Mouse (Mus musculus): ENCODE data around the gene Tagap. TPM values are rescaled to one million over a fixed set of nuclear protein-coding genes. Genes with fewer than 3 reads are reported as not detected.

The Tagap gene
- 11.0 and 12.7 TPM in 2 replicates for total RNA-seq (2017)

- peak; percentile 76 to 82 for ATAC-seq (replicated peaks in 1 of 2; ENCODE audit: insufficient read depth in 1 of 2, low FRiP score in 2 of 2, low TSS enrichment in 1 of 2, low read depth in 1 of 2, poor library complexity in 2 of 2, severe bottlenecking in 2 of 2)
These were observed at the start of gene Tagap for GRCm38 (mm10) chr17:7925413-7926160. Gene Tagap (plus strand): TSS chr17:7926000.

- ATAC-seq (replicated peaks in 1 of 2; ENCODE audit: insufficient read depth in 1 of 2, low FRiP score in 2 of 2, low TSS enrichment in 1 of 2, low read depth in 1 of 2, poor library complexity in 2 of 2, severe bottlenecking in 2 of 2), result no peak
These were observed 49.3 kb upstream of the Tagap start for GRCm38 (mm10) chr17:7876541-7876940.

- no peak for ATAC-seq (replicated peaks in 1 of 2; ENCODE audit: insufficient read depth in 1 of 2, low FRiP score in 2 of 2, low TSS enrichment in 1 of 2, low read depth in 1 of 2, poor library complexity in 2 of 2, severe bottlenecking in 2 of 2)
These were observed 48.5 kb upstream of the Tagap start for GRCm38 (mm10) chr17:7877191-7877764.

- ATAC-seq (replicated peaks in 1 of 2; ENCODE audit: insufficient read depth in 1 of 2, low FRiP score in 2 of 2, low TSS enrichment in 1 of 2, low read depth in 1 of 2, poor library complexity in 2 of 2, severe bottlenecking in 2 of 2), result 0 out of 4 replicates have a peak, but pooled peaks of 1 of the 2 experiments have one; percentile 33
These were observed 47.9 kb upstream of the Tagap start for GRCm38 (mm10) chr17:7877878-7878277.

- no peak for ATAC-seq (replicated peaks in 1 of 2; ENCODE audit: insufficient read depth in 1 of 2, low FRiP score in 2 of 2, low TSS enrichment in 1 of 2, low read depth in 1 of 2, poor library complexity in 2 of 2, severe bottlenecking in 2 of 2)
These were observed 46.3 kb upstream of the Tagap start for GRCm38 (mm10) chr17:7879529-7879928.

- no peak for ATAC-seq (replicated peaks in 1 of 2; ENCODE audit: insufficient read depth in 1 of 2, low FRiP score in 2 of 2, low TSS enrichment in 1 of 2, low read depth in 1 of 2, poor library complexity in 2 of 2, severe bottlenecking in 2 of 2)
These were observed 42.7 kb upstream of the Tagap start for GRCm38 (mm10) chr17:7883126-7883525.

GRCm38 (mm10) chr17:7884606-7885005, 41.2 kb upstream of the Tagap start:
- no peak for ATAC-seq (replicated peaks in 1 of 2; ENCODE audit: insufficient read depth in 1 of 2, low FRiP score in 2 of 2, low TSS enrichment in 1 of 2, low read depth in 1 of 2, poor library complexity in 2 of 2, severe bottlenecking in 2 of 2)

GRCm38 (mm10) chr17:7887071-7887815, 38.6 kb upstream of the Tagap start:
- ATAC-seq (replicated peaks in 1 of 2; ENCODE audit: insufficient read depth in 1 of 2, low FRiP score in 2 of 2, low TSS enrichment in 1 of 2, low read depth in 1 of 2, poor library complexity in 2 of 2, severe bottlenecking in 2 of 2), result no peak

- no peak for ATAC-seq (replicated peaks in 1 of 2; ENCODE audit: insufficient read depth in 1 of 2, low FRiP score in 2 of 2, low TSS enrichment in 1 of 2, low read depth in 1 of 2, poor library complexity in 2 of 2, severe bottlenecking in 2 of 2)
These were observed 37.5 kb upstream of the Tagap start for GRCm38 (mm10) chr17:7888291-7888690.

- peak; percentile 87 to 96 for ATAC-seq (replicated peaks in 1 of 2; ENCODE audit: insufficient read depth in 1 of 2, low FRiP score in 2 of 2, low TSS enrichment in 1 of 2, low read depth in 1 of 2, poor library complexity in 2 of 2, severe bottlenecking in 2 of 2)
These were observed 36.8 kb upstream of the Tagap start for GRCm38 (mm10) chr17:7889026-7889425.

- ATAC-seq (replicated peaks in 1 of 2; ENCODE audit: insufficient read depth in 1 of 2, low FRiP score in 2 of 2, low TSS enrichment in 1 of 2, low read depth in 1 of 2, poor library complexity in 2 of 2, severe bottlenecking in 2 of 2), result peak; percentile 41 to 44; a peak in 3 of 4 replicates
These were observed 33.1 kb upstream of the Tagap start for GRCm38 (mm10) chr17:7892676-7893075.

GRCm38 (mm10) chr17:7894094-7894493, 31.7 kb upstream of the Tagap start:
- ATAC-seq (replicated peaks in 1 of 2; ENCODE audit: insufficient read depth in 1 of 2, low FRiP score in 2 of 2, low TSS enrichment in 1 of 2, low read depth in 1 of 2, poor library complexity in 2 of 2, severe bottlenecking in 2 of 2), result no peak

GRCm38 (mm10) chr17:7896047-7896635, 29.7 kb upstream of the Tagap start:
- no peak for ATAC-seq (replicated peaks in 1 of 2; ENCODE audit: insufficient read depth in 1 of 2, low FRiP score in 2 of 2, low TSS enrichment in 1 of 2, low read depth in 1 of 2, poor library complexity in 2 of 2, severe bottlenecking in 2 of 2)

- peak; percentile 6 to 62; a peak in 2 of 4 replicates for ATAC-seq (replicated peaks in 1 of 2; ENCODE audit: insufficient read depth in 1 of 2, low FRiP score in 2 of 2, low TSS enrichment in 1 of 2, low read depth in 1 of 2, poor library complexity in 2 of 2, severe bottlenecking in 2 of 2)
These were observed 28.7 kb upstream of the Tagap start for GRCm38 (mm10) chr17:7897120-7897519.

- no peak for ATAC-seq (replicated peaks in 1 of 2; ENCODE audit: insufficient read depth in 1 of 2, low FRiP score in 2 of 2, low TSS enrichment in 1 of 2, low read depth in 1 of 2, poor library complexity in 2 of 2, severe bottlenecking in 2 of 2)
These were observed 28.0 kb upstream of the Tagap start for GRCm38 (mm10) chr17:7897756-7898155.

GRCm38 (mm10) chr17:7899233-7899632, 26.6 kb upstream of the Tagap start:
- ATAC-seq (replicated peaks in 1 of 2; ENCODE audit: insufficient read depth in 1 of 2, low FRiP score in 2 of 2, low TSS enrichment in 1 of 2, low read depth in 1 of 2, poor library complexity in 2 of 2, severe bottlenecking in 2 of 2), result no peak

- ATAC-seq (replicated peaks in 1 of 2; ENCODE audit: insufficient read depth in 1 of 2, low FRiP score in 2 of 2, low TSS enrichment in 1 of 2, low read depth in 1 of 2, poor library complexity in 2 of 2, severe bottlenecking in 2 of 2), result no peak
These were observed 25.8 kb upstream of the Tagap start for GRCm38 (mm10) chr17:7899961-7900360.

GRCm38 (mm10) chr17:7901536-7901935, 24.3 kb upstream of the Tagap start:
- ATAC-seq (replicated peaks in 1 of 2; ENCODE audit: insufficient read depth in 1 of 2, low FRiP score in 2 of 2, low TSS enrichment in 1 of 2, low read depth in 1 of 2, poor library complexity in 2 of 2, severe bottlenecking in 2 of 2), result no peak
